Mouse (Mus musculus) midbrain, embryonic 13.5 days (tissue): ENCODE data around the gene Crebl2. TPM values are rescaled to one million over a fixed set of nuclear protein-coding genes. Genes with fewer than 3 reads are reported as not detected.

ENCODE experiments used
- ATAC-seq: fragments of 200-750 bp; cut with Nextera tagmentation; 2 replicates; pipeline ENCODE4 v1.8.0; 2017; ENCODE audit warnings: mild to moderate bottlenecking, moderate TSS enrichment, moderate library complexity
- H3K27ac ChIP-seq: fragments of 300-500 bp; sonication (generic); 2 replicates; pipeline ENCODE4 v1.5.1; 2015; ENCODE audit warnings: inconsistent platforms, mild to moderate bottlenecking, moderate library complexity
- H3K27me3 ChIP-seq: fragments of 300-500 bp; sonication (generic); 2 replicates; pipeline ENCODE4 v1.6.1; 2015; ENCODE audit warnings: mild to moderate bottlenecking, inconsistent platforms
- H3K36me3 ChIP-seq: fragments of 300-500 bp; sonication (generic); 2 replicates; pipeline ENCODE4 v1.6.1; 2015; ENCODE audit warnings: mild to moderate bottlenecking, inconsistent platforms
- H3K4me1 ChIP-seq: fragments of 300-500 bp; sonication (generic); replicated peaks from 2 replicates; pipeline ENCODE4 v1.6.1; 2015; ENCODE audit warnings: inconsistent platforms
- H3K4me2 ChIP-seq: fragments of 300-500 bp; sonication (generic); replicated peaks from 2 replicates; pipeline ENCODE4 v1.6.1; 2015; ENCODE audit warnings: moderate library complexity, mild to moderate bottlenecking, inconsistent platforms
- H3K4me3 ChIP-seq: fragments of 300-500 bp; sonication (generic); replicated peaks from 2 replicates; pipeline ENCODE4 v1.5.1; 2015; ENCODE audit warnings: mild to moderate bottlenecking, inconsistent platforms
- H3K9ac ChIP-seq: fragments of 300-500 bp; sonication (generic); replicated peaks from 2 replicates; pipeline ENCODE4 v1.6.1; 2015; ENCODE audit warnings: mild to moderate bottlenecking, inconsistent platforms
- H3K9me3 ChIP-seq: fragments of 300-500 bp; sonication (generic); 2 replicates; pipeline ENCODE4 v1.6.1; 2016; ENCODE audit warnings: mild to moderate bottlenecking, inconsistent platforms
- WGBS: fragments of 180-500 bp; shearing (Covaris S2); methylation state at CpG from one replicate; pipeline ENCODE4 v1.1.7; 2015; 5-methylcytosine and 5-hydroxymethylcytosine counted together
- polyA plus RNA-seq: library from polyadenylated mRNA; unstranded; fragments of >200 nt; fragmentation: Nextera tagmentation; extraction: Ambion mirVana; gene quantifications from 2 replicates; pipeline ENCODE4 v1.2.1, GENCODE M21; 2015

Crebl2 gene
- polyA plus RNA-seq, 1 experiment from 2014 or later = 3.7 TPM

DNA sequence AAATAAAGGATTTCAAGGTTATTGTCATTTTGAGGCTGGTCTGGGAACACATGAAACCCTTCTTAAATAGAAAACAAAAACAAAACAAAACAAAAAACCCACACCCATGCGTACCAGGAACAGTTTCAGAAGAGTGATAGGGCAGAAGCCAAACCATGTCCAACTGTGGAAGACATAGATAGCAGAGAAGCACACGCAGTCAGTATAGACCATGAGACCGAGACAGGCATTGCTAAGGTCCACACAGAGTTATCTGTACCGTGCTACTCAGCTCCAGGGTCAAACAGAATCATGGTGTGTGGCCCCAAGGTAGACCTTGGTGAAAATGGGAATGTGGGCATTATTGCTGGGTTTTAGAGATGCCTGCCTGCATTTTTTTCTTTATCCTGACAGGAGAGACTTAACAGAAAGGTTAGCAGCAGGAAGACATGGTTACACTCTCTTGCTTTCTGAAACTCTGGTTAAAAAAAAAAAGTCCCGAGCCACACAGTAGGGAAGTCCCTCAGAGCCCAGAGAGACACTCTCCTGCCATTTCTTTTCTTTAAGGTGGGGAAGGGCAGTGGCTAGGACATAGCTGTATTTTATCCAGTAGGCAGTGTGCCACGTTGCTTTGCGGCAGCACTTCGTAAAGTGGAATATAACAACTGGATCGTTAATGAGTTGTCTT, 4.8 kb downstream of the Crebl2 start:
- no peaks in the 10 kb centered on the region for H3K9me3 ChIP-seq
- no peak overlapping the region for H3K9ac ChIP-seq
- no peak overlapping the region for H3K27ac ChIP-seq
- no peaks in the 10 kb centered on the region for H3K36me3 ChIP-seq
- no peak overlapping the region for H3K4me2 ChIP-seq
- H3K4me3 ChIP-seq = no peak overlapping the region
- 0 out of 2 replicates have a peak, but pooled peaks cover 7% of the 10 kb centered on the region for H3K4me1 ChIP-seq
- no peak for ATAC-seq
- H3K27me3 ChIP-seq = no peaks in the 10 kb centered on the region
- 81% methylated on average over 9 of the region's 9 CpGs for WGBS

GRCm38 (mm10) chr6:134838111-134838510, 8.2 kb downstream of the Crebl2 start:
- ATAC-seq = no peak
- Histone ChIP-seq H3K9me3 (no peaks in the 10 kb centered on the region), H3K9ac (no peak overlapping the region), H3K27ac (no peak overlapping the region), H3K4me3 (no peak overlapping the region), H3K27me3 (no peaks in the 10 kb centered on the region), H3K36me3 (no peaks in the 10 kb centered on the region), H3K4me1 (no peaks in the 10 kb centered on the region), H3K4me2 (no peak overlapping the region)
- 89% methylated on average over 4 of the region's 4 CpGs for WGBS

- Histone ChIP-seq H3K27ac (no peak overlapping the region), H3K4me2 (no peak overlapping the region), H3K36me3 (no peaks in the 10 kb centered on the region), H3K4me1 (no peaks in the 10 kb centered on the region), H3K9ac (no peak overlapping the region), H3K4me3 (no peak overlapping the region), H3K27me3 (no peaks in the 10 kb centered on the region), H3K9me3 (no peaks in the 10 kb centered on the region)
- WGBS = 82% methylated on average over 2 of the region's 2 CpGs
- ATAC-seq = no peak
These were observed 10.4 kb downstream of the Crebl2 start for GRCm38 (mm10) chr6:134840346-134840745.

- no peak overlapping the region for H3K4me2 ChIP-seq
- H3K9me3 ChIP-seq = no peaks in the 10 kb centered on the region
- H3K4me3 ChIP-seq = no peak overlapping the region
- no peak overlapping the region for H3K9ac ChIP-seq
- ATAC-seq = no peak
- H3K36me3 ChIP-seq = 0 out of 2 replicates have a peak, but pooled peaks cover 8% of the 10 kb centered on the region
- no peaks in the 10 kb centered on the region for H3K4me1 ChIP-seq
- H3K27me3 ChIP-seq = no peaks in the 10 kb centered on the region
- no peak overlapping the region for H3K27ac ChIP-seq
- 81% methylated on average over 4 of the region's 4 CpGs for WGBS
These were observed 15.8 kb downstream of the Crebl2 start for GRCm38 (mm10) chr6:134845726-134846125.

- WGBS = 66% methylated on average over 6 of the region's 6 CpGs
- H3K4me1 ChIP-seq = no peaks in the 10 kb centered on the region
- no peak for ATAC-seq
- H3K4me2 ChIP-seq = no peak overlapping the region
- no peak overlapping the region for H3K27ac ChIP-seq
- no peak overlapping the region for H3K9ac ChIP-seq
- no peaks in the 10 kb centered on the region for H3K27me3 ChIP-seq
- H3K9me3 ChIP-seq = no peaks in the 10 kb centered on the region
- H3K36me3 ChIP-seq = 0 out of 2 replicates have a peak, but pooled peaks cover 8% of the 10 kb centered on the region
- no peak overlapping the region for H3K4me3 ChIP-seq
These were observed 16.4 kb downstream of the Crebl2 start for GRCm38 (mm10) chr6:134846308-134846707.

DNA sequence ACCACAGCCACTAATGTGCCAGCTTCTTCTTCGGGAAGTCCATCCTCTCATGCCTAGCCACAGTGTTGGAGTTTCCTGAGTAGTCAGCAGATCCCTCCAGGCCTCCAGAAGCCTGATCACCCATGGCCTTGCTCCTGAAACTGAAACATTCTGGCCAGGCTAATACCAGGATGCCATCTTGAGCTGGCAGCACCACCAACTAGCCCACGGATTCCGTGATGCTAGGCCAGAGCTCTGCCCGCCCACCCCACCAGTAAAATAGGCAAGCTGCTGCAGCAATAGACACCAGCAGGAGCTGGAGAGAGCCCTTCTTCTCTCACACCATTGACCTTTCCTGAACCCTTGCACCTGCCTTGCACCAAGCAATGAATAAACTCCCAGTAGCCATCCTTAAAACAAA, 17.6 kb downstream of the Crebl2 start:
- Histone ChIP-seq H3K27ac (no peak overlapping the region), H3K36me3 (0 out of 2 replicates have a peak, but pooled peaks cover 8% of the 10 kb centered on the region), H3K9me3 (no peaks in the 10 kb centered on the region), H3K4me3 (no peak overlapping the region), H3K4me2 (no peak overlapping the region), H3K4me1 (no peaks in the 10 kb centered on the region), H3K9ac (no peak overlapping the region), H3K27me3 (no peaks in the 10 kb centered on the region)
- no peak for ATAC-seq
- 93% methylated on average over 4 of the region's 4 CpGs for WGBS

- Histone ChIP-seq H3K9ac (no peak overlapping the region), H3K27ac (no peak overlapping the region), H3K4me1 (no peaks in the 10 kb centered on the region), H3K27me3 (no peaks in the 10 kb centered on the region), H3K4me3 (no peak overlapping the region), H3K9me3 (no peaks in the 10 kb centered on the region), H3K36me3 (0 out of 2 replicates have a peak, but pooled peaks cover 8% of the 10 kb centered on the region), H3K4me2 (no peak overlapping the region)
- WGBS = 80% methylated on average over 5 of the region's 5 CpGs
- ATAC-seq = no peak
These were observed 18.4 kb downstream of the Crebl2 start for GRCm38 (mm10) chr6:134848197-134848890.

DNA sequence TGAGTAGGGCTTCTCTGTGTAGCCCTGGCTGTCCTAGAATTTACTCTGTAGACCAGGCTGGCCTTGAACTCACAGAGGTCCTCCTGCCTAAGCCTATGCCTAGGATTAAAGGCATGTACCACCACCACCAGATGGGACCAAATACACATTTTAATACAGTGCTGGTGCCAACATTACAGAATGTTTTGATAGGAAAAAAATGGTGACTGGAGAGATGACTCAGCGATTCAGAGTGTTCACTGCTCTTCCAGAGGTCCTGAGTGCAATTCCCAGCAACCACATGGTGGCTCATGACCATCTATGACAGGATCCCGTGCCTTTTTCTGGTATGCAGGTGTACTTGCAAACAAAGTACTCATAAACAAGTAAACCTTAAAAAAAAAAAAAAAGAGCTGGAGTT, 19.5 kb downstream of the Crebl2 start:
- ATAC-seq = no peak
- no peak overlapping the region for H3K27ac ChIP-seq
- 80% methylated on average over 2 of the region's 2 CpGs for WGBS

DNA sequence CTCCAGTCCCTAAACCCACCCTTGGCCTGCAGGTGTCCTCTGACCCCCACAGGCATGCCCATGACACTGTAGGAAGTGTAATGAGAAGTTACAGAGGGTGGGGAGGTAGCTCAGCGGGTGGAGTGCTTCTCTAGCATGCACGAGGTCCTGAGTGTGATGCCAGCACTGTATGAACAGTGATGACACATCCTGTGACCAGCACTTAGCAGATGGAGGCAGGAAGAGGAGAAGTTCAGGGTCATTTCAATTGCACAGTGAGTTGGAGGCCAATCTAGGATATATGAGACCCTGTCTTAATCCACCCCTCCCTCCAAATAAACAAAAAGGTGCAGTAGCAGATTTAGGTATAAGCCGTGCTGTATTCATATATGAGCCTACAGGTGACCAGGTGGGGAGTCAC, 20.0 kb downstream of the Crebl2 start:
- Histone ChIP-seq H3K36me3 (0 out of 2 replicates have a peak, but pooled peaks cover 8% of the 10 kb centered on the region), H3K27ac (no peak overlapping the region), H3K4me3 (no peak overlapping the region), H3K4me1 (no peaks in the 10 kb centered on the region), H3K9me3 (no peaks in the 10 kb centered on the region), H3K4me2 (no peak overlapping the region), H3K9ac (no peak overlapping the region), H3K27me3 (no peaks in the 10 kb centered on the region)
- no peak for ATAC-seq
- 83% methylated on average over 3 of the region's 3 CpGs for WGBS

More for the DNA sequence above, 19.5 kb downstream of the Crebl2 start:
- no peaks in the 10 kb centered on the region for H3K27me3 ChIP-seq
- H3K9me3 ChIP-seq = no peaks in the 10 kb centered on the region
- no peak overlapping the region for H3K9ac ChIP-seq
- no peak overlapping the region for H3K4me3 ChIP-seq
- H3K4me1 ChIP-seq = no peaks in the 10 kb centered on the region
- 0 out of 2 replicates have a peak, but pooled peaks cover 8% of the 10 kb centered on the region for H3K36me3 ChIP-seq
- H3K4me2 ChIP-seq = no peak overlapping the region

GRCm38 (mm10) chr6:134854782-134855181, 24.8 kb downstream of the Crebl2 start:
- peak; percentile 21; the same call in 1 of the 2 replicates for ATAC-seq
- H3K4me3 ChIP-seq = no peak overlapping the region
- H3K9ac ChIP-seq = no peak overlapping the region
- H3K27ac ChIP-seq = no peak overlapping the region
- no peaks in the 10 kb centered on the region for H3K4me1 ChIP-seq
- no peak overlapping the region for H3K4me2 ChIP-seq
- 81% methylated on average over 5 of the region's 5 CpGs for WGBS
- peaks cover 20% of the 10 kb centered on the region for H3K36me3 ChIP-seq
- no peaks in the 10 kb centered on the region for H3K27me3 ChIP-seq
- no peaks in the 10 kb centered on the region for H3K9me3 ChIP-seq

DNA sequence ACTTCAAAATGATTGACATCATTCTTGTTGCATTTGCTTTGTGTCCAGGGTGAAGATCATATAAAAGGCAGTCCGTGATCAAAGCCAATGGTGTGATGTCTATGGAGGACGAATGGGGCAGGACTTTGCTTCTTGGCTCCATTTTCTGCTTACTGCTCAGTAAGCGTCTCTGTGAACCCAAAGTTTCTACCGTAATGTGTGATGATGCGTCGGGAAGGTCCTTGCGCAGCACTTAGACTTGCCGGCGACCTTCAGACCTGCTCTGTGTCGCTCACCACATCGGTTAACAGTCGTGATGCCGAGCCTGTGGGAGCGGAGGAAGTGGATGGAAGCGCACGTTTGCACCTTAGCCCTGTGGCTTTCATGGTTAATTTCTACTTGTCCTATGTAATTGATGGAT, 26.0 kb downstream of the Crebl2 start:
- Histone ChIP-seq H3K27ac (no peak overlapping the region), H3K4me2 (no peak overlapping the region)

GRCm38 (mm10) chr6:134859021-134859420, 29.1 kb downstream of the Crebl2 start:
- no peak for ATAC-seq
- Histone ChIP-seq H3K9ac (no peak overlapping the region), H3K27ac (no peak overlapping the region), H3K4me1 (peaks cover 19% of the 10 kb centered on the region), H3K4me2 (no peak overlapping the region), H3K9me3 (no peaks in the 10 kb centered on the region), H3K4me3 (no peak overlapping the region), H3K36me3 (peaks cover 17% of the 10 kb centered on the region), H3K27me3 (no peaks in the 10 kb centered on the region)
- 88% methylated on average over 6 of the region's 6 CpGs for WGBS

More for the DNA sequence above, 26.0 kb downstream of the Crebl2 start:
- 92% methylated on average over 16 of the region's 16 CpGs for WGBS
- peaks cover 17% of the 10 kb centered on the region for H3K36me3 ChIP-seq
- no peak for ATAC-seq
- H3K4me1 ChIP-seq = no peaks in the 10 kb centered on the region
- H3K9me3 ChIP-seq = no peaks in the 10 kb centered on the region
- H3K4me3 ChIP-seq = no peak overlapping the region
- no peaks in the 10 kb centered on the region for H3K27me3 ChIP-seq
- no peak overlapping the region for H3K9ac ChIP-seq
